Mouse (Mus musculus): ENCODE measurements around the gene Ncln. TPM values are rescaled to one million over a fixed set of nuclear protein-coding genes. Genes with fewer than 3 reads are reported as not detected.

Ncln gene
- polyA plus RNA-seq (2014; fragmentation: Nextera tagmentation; extraction: Ambion mirVana), result 92.2 and 97.9 TPM in 2 replicates

GRCm38 (mm10) chr10:81496264-81496901 lies at the start of gene Ncln:
Gene Ncln, minus strand, starts transcription at chr10:81496392.
- Histone ChIP-seq H3K27me3 (replicated peaks; ENCODE audit: control insufficient read depth, insufficient read depth, low read length) (no peaks in the 10 kb centered on the region), H3K36me3 (ENCODE audit: control insufficient read depth, insufficient read depth, low read length) (peaks cover 14% of the 10 kb centered on the region), H3K27ac (ENCODE audit: low read depth, low read length) (peak within 1 kb of the TSS; percentile 74), H3K4me2 (peak within 1 kb of the TSS; percentile 78), H3K9ac (ENCODE audit: low read depth, low read length) (peak within 1 kb of the TSS; percentile 95), H3K4me1 (replicated peaks; ENCODE audit: control insufficient read depth, insufficient read depth, low read length) (peaks cover 44% of the 10 kb centered on the region), H3K9me3 (ENCODE audit: control insufficient read depth, low read length) (no peaks in the 10 kb centered on the region), H3K4me3 (ENCODE audit: low read depth, low read length) (peak within 1 kb of the TSS; percentile 92)
- DNase-seq (ENCODE audit: low spot score) (peak; percentile 98), ATAC-seq (replicated peaks; ENCODE audit: low FRiP score) (peak; percentile 94)
- WGBS, result under 1% methylated on average over 45 of the region's 45 CpGs

GRCm38 (mm10) chr10:81545161-81545747 lies 49.1 kb upstream of the Ncln start, which contains the start of gene Gna11:
Gene Gna11, minus strand, starts transcription at chr10:81545190.
- Histone ChIP-seq H3K27ac (ENCODE audit: low read depth, low read length) (peak within 1 kb of the TSS; percentile 84), H3K9me3 (ENCODE audit: control insufficient read depth, low read length) (no peaks in the 10 kb centered on the region), H3K4me2 (peak within 1 kb of the TSS; percentile 99), H3K36me3 (ENCODE audit: control insufficient read depth, insufficient read depth, low read length) (peaks cover under 1% of the 10 kb centered on the region; the same call in 1 of the 2 replicates), H3K4me1 (replicated peaks; ENCODE audit: control insufficient read depth, insufficient read depth, low read length) (peaks cover 50% of the 10 kb centered on the region), H3K9ac (ENCODE audit: low read depth, low read length) (peak within 1 kb of the TSS; percentile 90), H3K4me3 (ENCODE audit: low read depth, low read length) (peak within 1 kb of the TSS; percentile 96), H3K27me3 (replicated peaks; ENCODE audit: control insufficient read depth, insufficient read depth, low read length) (no peaks in the 10 kb centered on the region)
- 1% methylated on average over 59 of the region's 59 CpGs for WGBS
- ATAC-seq (replicated peaks; ENCODE audit: low FRiP score) (peak; percentile 90), DNase-seq (ENCODE audit: low spot score) (peak; percentile 100)

GRCm38 (mm10) chr10:81544296-81545160 lies 48.3 kb upstream of the Ncln start:
- H3K9ac ChIP-seq (ENCODE audit: low read depth, low read length), result peak overlapping the region; percentile 90
- peaks cover 6% of the 10 kb centered on the region; the same call in 1 of the 2 replicates for H3K36me3 ChIP-seq (ENCODE audit: control insufficient read depth, insufficient read depth, low read length)
- no peaks in the 10 kb centered on the region for H3K9me3 ChIP-seq (ENCODE audit: control insufficient read depth, low read length)
- WGBS, result under 1% methylated on average over 93 of the region's 93 CpGs
- H3K4me2 ChIP-seq, result peak overlapping the region; percentile 99
- no peak for DNase-seq (ENCODE audit: low spot score)
- H3K27ac ChIP-seq (ENCODE audit: low read depth, low read length), result peak overlapping the region; percentile 84
- H3K4me3 ChIP-seq (ENCODE audit: low read depth, low read length), result peak overlapping the region; percentile 96
- peak; percentile 7 for ATAC-seq (replicated peaks; ENCODE audit: low FRiP score)
- peaks cover 48% of the 10 kb centered on the region for H3K4me1 ChIP-seq (replicated peaks; ENCODE audit: control insufficient read depth, insufficient read depth, low read length)
- no peaks in the 10 kb centered on the region for H3K27me3 ChIP-seq (replicated peaks; ENCODE audit: control insufficient read depth, insufficient read depth, low read length)

DNA sequence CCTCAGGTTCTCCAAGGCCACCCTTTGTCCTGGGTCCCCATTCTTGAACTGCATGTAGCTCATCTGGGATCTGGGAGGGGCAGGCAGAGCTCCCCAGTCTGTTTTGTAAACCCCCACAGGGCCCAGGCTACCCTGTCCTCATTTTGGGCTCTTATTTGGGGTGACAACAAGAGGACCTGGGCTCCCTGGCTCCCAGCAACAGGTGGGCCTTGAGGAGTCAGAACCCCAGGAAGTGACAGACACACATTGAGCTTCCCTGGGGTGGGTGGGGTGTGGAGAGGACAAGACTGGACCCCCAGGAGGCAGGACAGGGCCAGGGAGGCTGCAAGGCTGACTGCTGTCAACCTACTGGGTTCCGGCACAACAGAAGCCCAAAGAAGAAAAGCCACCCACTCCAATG lies 47.4 kb upstream of the Ncln start:
- Histone ChIP-seq H3K4me1 (replicated peaks; ENCODE audit: control insufficient read depth, insufficient read depth, low read length) (peaks cover 48% of the 10 kb centered on the region), H3K4me2 (peak overlapping the region; percentile 99), H3K27me3 (replicated peaks; ENCODE audit: control insufficient read depth, insufficient read depth, low read length) (no peaks in the 10 kb centered on the region), H3K9ac (ENCODE audit: low read depth, low read length) (peak overlapping the region; percentile 90), H3K36me3 (ENCODE audit: control insufficient read depth, insufficient read depth, low read length) (peaks cover 8% of the 10 kb centered on the region; the same call in 1 of the 2 replicates), H3K9me3 (ENCODE audit: control insufficient read depth, low read length) (no peaks in the 10 kb centered on the region), H3K27ac (ENCODE audit: low read depth, low read length) (0 out of 2 replicates have a peak overlapping the region, but pooled peaks have one; percentile 19), H3K4me3 (ENCODE audit: low read depth, low read length) (peak overlapping the region; percentile 96)
- WGBS, result 83% methylated on average over 1 of the region's 1 CpGs
- no peak for ATAC-seq (replicated peaks; ENCODE audit: low FRiP score)
- no peak for DNase-seq (ENCODE audit: low spot score)

- Histone ChIP-seq H3K4me2 (peak overlapping the region; percentile 99), H3K4me1 (replicated peaks; ENCODE audit: control insufficient read depth, insufficient read depth, low read length) (peaks cover 48% of the 10 kb centered on the region), H3K36me3 (ENCODE audit: control insufficient read depth, insufficient read depth, low read length) (peaks cover 8% of the 10 kb centered on the region; the same call in 1 of the 2 replicates), H3K9me3 (ENCODE audit: control insufficient read depth, low read length) (no peaks in the 10 kb centered on the region), H3K9ac (ENCODE audit: low read depth, low read length) (peak overlapping the region; percentile 90), H3K4me3 (ENCODE audit: low read depth, low read length) (peak overlapping the region; percentile 96), H3K27ac (ENCODE audit: low read depth, low read length) (peak overlapping the region; percentile 19; the same call in 1 of the 2 replicates), H3K27me3 (replicated peaks; ENCODE audit: control insufficient read depth, insufficient read depth, low read length) (no peaks in the 10 kb centered on the region)
- ATAC-seq (replicated peaks; ENCODE audit: low FRiP score) (no peak), DNase-seq (ENCODE audit: low spot score) (no peak)
- WGBS, result 75% methylated on average over 7 of the region's 7 CpGs
These were observed 46.7 kb upstream of the Ncln start for GRCm38 (mm10) chr10:81542727-81543460.

- peaks cover 43% of the 10 kb centered on the region for H3K4me1 ChIP-seq (replicated peaks; ENCODE audit: control insufficient read depth, insufficient read depth, low read length)
- H3K4me3 ChIP-seq (ENCODE audit: low read depth, low read length), result peak overlapping the region; percentile 25; the same call in 1 of the 2 replicates
- H3K4me2 ChIP-seq, result peak overlapping the region; percentile 99
- 0 out of 2 replicates have a peak overlapping the region, but pooled peaks have one; percentile 14 for H3K9ac ChIP-seq (ENCODE audit: low read depth, low read length)
- peak overlapping the region; percentile 32; the same call in 1 of the 2 replicates for H3K27ac ChIP-seq (ENCODE audit: low read depth, low read length)
- DNase-seq (ENCODE audit: low spot score) (no peak), ATAC-seq (replicated peaks; ENCODE audit: low FRiP score) (no peak)
- peaks cover 8% of the 10 kb centered on the region; the same call in 1 of the 2 replicates for H3K36me3 ChIP-seq (ENCODE audit: control insufficient read depth, insufficient read depth, low read length)
- H3K27me3 ChIP-seq (replicated peaks; ENCODE audit: control insufficient read depth, insufficient read depth, low read length), result no peaks in the 10 kb centered on the region
- 60% methylated on average over 10 of the region's 10 CpGs for WGBS
- H3K9me3 ChIP-seq (ENCODE audit: control insufficient read depth, low read length), result no peaks in the 10 kb centered on the region
These were observed 45.6 kb upstream of the Ncln start for GRCm38 (mm10) chr10:81541803-81542202.

- H3K4me2 ChIP-seq, result peak overlapping the region; percentile 99; the same call in 1 of the 2 replicates
- DNase-seq (ENCODE audit: low spot score), result no peak
- peak overlapping the region; percentile 20; the same call in 1 of the 2 replicates for H3K27ac ChIP-seq (ENCODE audit: low read depth, low read length)
- WGBS, result 69% methylated on average over 5 of the region's 5 CpGs
- peaks cover 38% of the 10 kb centered on the region for H3K4me1 ChIP-seq (replicated peaks; ENCODE audit: control insufficient read depth, insufficient read depth, low read length)
- H3K4me3 ChIP-seq (ENCODE audit: low read depth, low read length), result no peak overlapping the region
- peaks cover 8% of the 10 kb centered on the region; the same call in 1 of the 2 replicates for H3K36me3 ChIP-seq (ENCODE audit: control insufficient read depth, insufficient read depth, low read length)
- 0 out of 2 replicates have a peak overlapping the region, but pooled peaks have one; percentile 6 for H3K9ac ChIP-seq (ENCODE audit: low read depth, low read length)
- no peak for ATAC-seq (replicated peaks; ENCODE audit: low FRiP score)
- H3K9me3 ChIP-seq (ENCODE audit: control insufficient read depth, low read length), result no peaks in the 10 kb centered on the region
- no peaks in the 10 kb centered on the region for H3K27me3 ChIP-seq (replicated peaks; ENCODE audit: control insufficient read depth, insufficient read depth, low read length)
These were observed 45.2 kb upstream of the Ncln start for GRCm38 (mm10) chr10:81541363-81541762.
